Mouse (Mus musculus) inflammation-experienced regulatory T-cells, adult 6 months (primary cell): ENCODE results near the gene Ssc5d. TPM values are rescaled to one million over a fixed set of nuclear protein-coding genes. Genes with fewer than 3 reads are reported as not detected.
A peak's percentile ranks its signal among the peaks of the same experiment; 100 is the strongest.
"Not testable (repeated sequence)": the region's sequence is repeated elsewhere in the genome, so short reads cannot be mapped to it uniquely, and the experiment has no call there.

Experiments used
- ATAC-seq: one replicate; pipeline ENCODE4 v1.8.0; 2017
- polyA plus RNA-seq, 3 experiments: library from polyadenylated mRNA; unstranded; fragments of 100-300 nt; shearing (Covaris generic); gene quantifications; one replicate each; pipeline ENCODE4 v1.2.1; 2017

Gene Ssc5d
- not detected for polyA plus RNA-seq

GRCm38 (mm10) chr7:4925441-4926381, at the start of gene Ssc5d:
Gene Ssc5d, plus strand, starts transcription at chr7:4925785.
- ATAC-seq = no peak

GRCm38 (mm10) chr7:4876753-4877221, 48.8 kb upstream of the Ssc5d start, which contains the start of gene Isoc2a:
Gene Isoc2a, plus strand, starts transcription at chr7:4877153.
- peak; percentile 100 for ATAC-seq

GRCm38 (mm10) chr7:4877226-4877625, 48.4 kb upstream of the Ssc5d start:
- ATAC-seq = peak; percentile 32

- ATAC-seq = no peak
Observed at GRCm38 (mm10) chr7:4878186-4878585, 47.4 kb upstream of the Ssc5d start.

GRCm38 (mm10) chr7:4879036-4879435, 46.5 kb upstream of the Ssc5d start:
- not testable (repeated sequence) for ATAC-seq

- ATAC-seq = no peak
Observed at GRCm38 (mm10) chr7:4886680-4887079, 38.9 kb upstream of the Ssc5d start.

GRCm38 (mm10) chr7:4895186-4895585, 30.4 kb upstream of the Ssc5d start:
- no peak for ATAC-seq

- ATAC-seq = no peak
Observed at GRCm38 (mm10) chr7:4898851-4899648, 26.5 kb upstream of the Ssc5d start.

GRCm38 (mm10) chr7:4899649-4900522, 25.7 kb upstream of the Ssc5d start:
- ATAC-seq = peak; percentile 38

- ATAC-seq = peak; percentile 21
Observed at GRCm38 (mm10) chr7:4900523-4900851, 25.1 kb upstream of the Ssc5d start.

GRCm38 (mm10) chr7:4901171-4901570, 24.4 kb upstream of the Ssc5d start:
- no peak for ATAC-seq

- ATAC-seq = no peak
Observed at GRCm38 (mm10) chr7:4902404-4902803, 23.2 kb upstream of the Ssc5d start.

- no peak for ATAC-seq
Observed at GRCm38 (mm10) chr7:4906466-4906950, 19.1 kb upstream of the Ssc5d start, which contains the start of gene Gm36210. Gene Gm36210, minus strand, starts transcription at chr7:4906516.

GRCm38 (mm10) chr7:4911561-4911960, 14.0 kb upstream of the Ssc5d start:
- ATAC-seq = no peak

GRCm38 (mm10) chr7:4912248-4912647, 13.3 kb upstream of the Ssc5d start:
- no peak for ATAC-seq

- peak; percentile 86 for ATAC-seq
Observed at GRCm38 (mm10) chr7:4915007-4915665, 10.4 kb upstream of the Ssc5d start, which contains the start of gene Zfp628. Gene Zfp628, plus strand, starts transcription at chr7:4915217.

GRCm38 (mm10) chr7:4915669-4916416, 9.7 kb upstream of the Ssc5d start:
- peak; percentile 22 for ATAC-seq

- no peak for ATAC-seq
Observed at GRCm38 (mm10) chr7:4917494-4917893, 8.1 kb upstream of the Ssc5d start.

- no peak for ATAC-seq
Observed at GRCm38 (mm10) chr7:4918681-4919080, 6.9 kb upstream of the Ssc5d start.

- no peak for ATAC-seq
Observed at GRCm38 (mm10) chr7:4919096-4919495, 6.5 kb upstream of the Ssc5d start.

GRCm38 (mm10) chr7:4919971-4920370, 5.6 kb upstream of the Ssc5d start:
- no peak for ATAC-seq
